Mouse (Mus musculus) spleen, adult 2 months (tissue): ENCODE measurements around the gene Map3k21.

Experiments
- CTCF ChIP-seq: fragments of 200-500 bp; IDR thresholded peaks from 2 replicates; pipeline ENCODE4 v1.5.1; 2011; ENCODE audit warnings: mild to moderate bottlenecking, inconsistent platforms; ENCODE audit not compliant: insufficient read depth, insufficient read length, insufficient replicate concordance; ENCODE audit errors: extremely low read depth
- POLR2A ChIP-seq: fragments of 200-500 bp; IDR thresholded peaks from 2 replicates; pipeline ENCODE4 v1.6.1; 2011; ENCODE audit warnings: low read depth, low read length, inconsistent platforms

- TF ChIP-seq CTCF: no peak
- no peak for TF ChIP-seq POLR2A
These were observed 29.8 kb upstream of the Map3k21 start for GRCm38 (mm10) chr8:125880447-125880846.
